Mouse (Mus musculus): Measurements from ENCODE around the gene Arhgap27. TPM values are rescaled to one million over a fixed set of nuclear protein-coding genes. Genes with fewer than 3 reads are reported as not detected.

The Arhgap27 gene
- polyA plus RNA-seq, 1 experiment from 2014 or later: 4.6 TPM

- WGBS: 72% methylated on average over 2 of the region's 2 CpGs
- no peak overlapping the region for H3K4me2 ChIP-seq
- H3K4me3 ChIP-seq: no peak overlapping the region
- H3K9ac ChIP-seq: no peak overlapping the region
- H3K4me1 ChIP-seq (replicated peaks): no peaks in the 10 kb centered on the region
- no peak for ATAC-seq (ENCODE audit: low FRiP score, low read depth)
- peaks cover 9% of the 10 kb centered on the region; the same call in 1 of the 2 replicates for H3K36me3 ChIP-seq
- H3K9me3 ChIP-seq: no peaks in the 10 kb centered on the region
- H3K27me3 ChIP-seq: no peaks in the 10 kb centered on the region
- H3K27ac ChIP-seq (replicated peaks): no peak overlapping the region
Observed at GRCm38 (mm10) chr11:103402198-103402597, 38.7 kb upstream of the Arhgap27 start.

GRCm38 (mm10) chr11:103399986-103400385 is 36.5 kb upstream of the Arhgap27 start:
- Histone ChIP-seq H3K9me3 (no peaks in the 10 kb centered on the region), H3K27ac (replicated peaks) (no peak overlapping the region), H3K27me3 (no peaks in the 10 kb centered on the region), H3K4me1 (replicated peaks) (no peaks in the 10 kb centered on the region), H3K36me3 (peaks cover 29% of the 10 kb centered on the region), H3K4me2 (no peak overlapping the region), H3K9ac (no peak overlapping the region), H3K4me3 (no peak overlapping the region)
- ATAC-seq (ENCODE audit: low FRiP score, low read depth): no peak
- 96% methylated on average over 4 of the region's 4 CpGs for WGBS

- no peak overlapping the region for H3K4me3 ChIP-seq
- ATAC-seq (ENCODE audit: low FRiP score, low read depth): no peak
- WGBS: 92% methylated on average over 3 of the region's 3 CpGs
Observed at GRCm38 (mm10) chr11:103399050-103399449, 35.6 kb upstream of the Arhgap27 start.

GRCm38 (mm10) chr11:103396682-103397081 is 33.2 kb upstream of the Arhgap27 start:
- 96% methylated on average over 4 of the region's 4 CpGs for WGBS
- no peak for ATAC-seq (ENCODE audit: low FRiP score, low read depth)
- Histone ChIP-seq H3K9ac (no peak overlapping the region), H3K9me3 (no peaks in the 10 kb centered on the region), H3K4me3 (no peak overlapping the region), H3K4me1 (replicated peaks) (no peaks in the 10 kb centered on the region), H3K27ac (replicated peaks) (no peak overlapping the region), H3K27me3 (no peaks in the 10 kb centered on the region), H3K4me2 (no peak overlapping the region), H3K36me3 (peaks cover 42% of the 10 kb centered on the region)

More at GRCm38 (mm10) chr11:103399050-103399449, 35.6 kb upstream of the Arhgap27 start:
- no peaks in the 10 kb centered on the region for H3K4me1 ChIP-seq (replicated peaks)
- H3K4me2 ChIP-seq: no peak overlapping the region
- no peak overlapping the region for H3K27ac ChIP-seq (replicated peaks)
- no peaks in the 10 kb centered on the region for H3K27me3 ChIP-seq
- H3K9me3 ChIP-seq: no peaks in the 10 kb centered on the region
- H3K9ac ChIP-seq: no peak overlapping the region
- H3K36me3 ChIP-seq: peaks cover 38% of the 10 kb centered on the region

GRCm38 (mm10) chr11:103396236-103396635 is 32.7 kb upstream of the Arhgap27 start:
- no peaks in the 10 kb centered on the region for H3K27me3 ChIP-seq
- no peak overlapping the region for H3K9ac ChIP-seq
- H3K9me3 ChIP-seq: no peaks in the 10 kb centered on the region
- H3K36me3 ChIP-seq: peaks cover 42% of the 10 kb centered on the region
- 95% methylated on average over 4 of the region's 4 CpGs for WGBS
- ATAC-seq (ENCODE audit: low FRiP score, low read depth): no peak
- no peak overlapping the region for H3K4me2 ChIP-seq
- H3K27ac ChIP-seq (replicated peaks): no peak overlapping the region
- H3K4me1 ChIP-seq (replicated peaks): no peaks in the 10 kb centered on the region
- H3K4me3 ChIP-seq: no peak overlapping the region

GRCm38 (mm10) chr11:103394604-103395003 is 31.1 kb upstream of the Arhgap27 start:
- Histone ChIP-seq H3K9ac (no peak overlapping the region), H3K36me3 (peaks cover 48% of the 10 kb centered on the region)

GRCm38 (mm10) chr11:103394025-103394424 is 30.5 kb upstream of the Arhgap27 start:
- Histone ChIP-seq H3K27ac (replicated peaks) (no peak overlapping the region), H3K9ac (no peak overlapping the region), H3K4me2 (no peak overlapping the region), H3K9me3 (no peaks in the 10 kb centered on the region), H3K4me3 (no peak overlapping the region), H3K27me3 (no peaks in the 10 kb centered on the region), H3K36me3 (peaks cover 51% of the 10 kb centered on the region), H3K4me1 (replicated peaks) (no peaks in the 10 kb centered on the region)
- 96% methylated on average over 7 of the region's 7 CpGs for WGBS
- ATAC-seq (ENCODE audit: low FRiP score, low read depth): no peak

More at GRCm38 (mm10) chr11:103394604-103395003, 31.1 kb upstream of the Arhgap27 start:
- ATAC-seq (ENCODE audit: low FRiP score, low read depth): no peak
- Histone ChIP-seq H3K4me2 (no peak overlapping the region), H3K27me3 (no peaks in the 10 kb centered on the region), H3K4me3 (no peak overlapping the region), H3K9me3 (no peaks in the 10 kb centered on the region), H3K27ac (replicated peaks) (no peak overlapping the region), H3K4me1 (replicated peaks) (no peaks in the 10 kb centered on the region)
- 87% methylated on average over 7 of the region's 7 CpGs for WGBS

GRCm38 (mm10) chr11:103387870-103388526 is 24.5 kb upstream of the Arhgap27 start:
- H3K27ac ChIP-seq (replicated peaks): no peak overlapping the region
- no peaks in the 10 kb centered on the region for H3K9me3 ChIP-seq
- H3K4me3 ChIP-seq: no peak overlapping the region
- H3K36me3 ChIP-seq: peaks cover 16% of the 10 kb centered on the region
- no peak overlapping the region for H3K4me2 ChIP-seq
- no peaks in the 10 kb centered on the region for H3K4me1 ChIP-seq (replicated peaks)
- ATAC-seq (ENCODE audit: low FRiP score, low read depth): no peak
- no peak overlapping the region for H3K9ac ChIP-seq
- WGBS: 80% methylated on average over 7 of the region's 7 CpGs
- H3K27me3 ChIP-seq: no peaks in the 10 kb centered on the region

GRCm38 (mm10) chr11:103386827-103387226 is 23.3 kb upstream of the Arhgap27 start:
- H3K4me1 ChIP-seq (replicated peaks): no peaks in the 10 kb centered on the region
- 92% methylated on average over 9 of the region's 9 CpGs for WGBS
- H3K36me3 ChIP-seq: peaks cover 14% of the 10 kb centered on the region; the same call in 1 of the 2 replicates

GRCm38 (mm10) chr11:103381956-103382613 is 18.6 kb upstream of the Arhgap27 start:
- Histone ChIP-seq H3K9ac (no peak overlapping the region), H3K36me3 (peaks cover 24% of the 10 kb centered on the region), H3K27me3 (no peaks in the 10 kb centered on the region), H3K9me3 (no peaks in the 10 kb centered on the region), H3K4me1 (replicated peaks) (no peaks in the 10 kb centered on the region), H3K27ac (replicated peaks) (no peak overlapping the region), H3K4me3 (no peak overlapping the region), H3K4me2 (no peak overlapping the region)
- WGBS: 85% methylated on average over 5 of the region's 5 CpGs
- ATAC-seq (ENCODE audit: low FRiP score, low read depth): no peak

More at GRCm38 (mm10) chr11:103386827-103387226, 23.3 kb upstream of the Arhgap27 start:
- ATAC-seq (ENCODE audit: low FRiP score, low read depth): no peak
- Histone ChIP-seq H3K9me3 (no peaks in the 10 kb centered on the region), H3K27me3 (no peaks in the 10 kb centered on the region), H3K4me3 (no peak overlapping the region), H3K9ac (no peak overlapping the region), H3K4me2 (no peak overlapping the region), H3K27ac (replicated peaks) (no peak overlapping the region)

- no peak for ATAC-seq (ENCODE audit: low FRiP score, low read depth)
- 96% methylated on average over 7 of the region's 7 CpGs for WGBS
- H3K4me2 ChIP-seq: no peak overlapping the region
- H3K27me3 ChIP-seq: no peaks in the 10 kb centered on the region
- no peaks in the 10 kb centered on the region for H3K4me1 ChIP-seq (replicated peaks)
- H3K4me3 ChIP-seq: no peak overlapping the region
- H3K36me3 ChIP-seq: peaks cover 30% of the 10 kb centered on the region
- no peak overlapping the region for H3K9ac ChIP-seq
- no peaks in the 10 kb centered on the region for H3K9me3 ChIP-seq
- no peak overlapping the region for H3K27ac ChIP-seq (replicated peaks)
Observed at GRCm38 (mm10) chr11:103381505-103381904, 18.0 kb upstream of the Arhgap27 start.

- 95% methylated on average over 5 of the region's 5 CpGs for WGBS
- no peak for ATAC-seq (ENCODE audit: low FRiP score, low read depth)
- no peak overlapping the region for H3K4me2 ChIP-seq
- no peak overlapping the region for H3K9ac ChIP-seq
- H3K4me3 ChIP-seq: no peak overlapping the region
- H3K9me3 ChIP-seq: no peaks in the 10 kb centered on the region
- H3K36me3 ChIP-seq: peaks cover 28% of the 10 kb centered on the region
- H3K4me1 ChIP-seq (replicated peaks): no peaks in the 10 kb centered on the region
- no peak overlapping the region for H3K27ac ChIP-seq (replicated peaks)
- H3K27me3 ChIP-seq: no peaks in the 10 kb centered on the region
Observed at GRCm38 (mm10) chr11:103380460-103380859, 17.0 kb upstream of the Arhgap27 start.
